Mouse (Mus musculus) adrenal gland, adult (tissue): ENCODE data around the gene Xlr4b.
"Not testable (repeated sequence)": the region's sequence is repeated elsewhere in the genome, so short reads cannot be mapped to it uniquely, and the experiment has no call there.

ENCODE experiments used
- DNase-seq, 2 experiments: peaks; one replicate each; pipeline ENCODE4 v3.0.0; 2022 to 2023; ENCODE audit warnings: low spot score in 1 of 2; ENCODE audit not compliant: inconsistent age in 2 of 2

Xlr4b gene

GRCm38 (mm10) chrX:73213819-73214564 is at the start of gene Xlr4b:
Gene Xlr4b (plus strand): TSS chrX:73214333.
- DNase-seq, result not testable (repeated sequence)

GRCm38 (mm10) chrX:73176889-73177288 is 37.2 kb upstream of the Xlr4b start, which contains the start of gene Spin2d:
Gene Spin2d (minus strand): TSS chrX:73176989.
- DNase-seq, result not testable (repeated sequence)

- DNase-seq, result peak in 1 of 2 experiments; percentile 31
Observed at GRCm38 (mm10) chrX:73191934-73192333, 22.2 kb upstream of the Xlr4b start, which contains the start of gene Xlr3b. Gene Xlr3b (plus strand): TSS chrX:73192207.

- no peak for DNase-seq
Observed at GRCm38 (mm10) chrX:73225365-73225764, 11.2 kb downstream of the Xlr4b start.

GRCm38 (mm10) chrX:73227914-73228605 is 13.9 kb downstream of the Xlr4b start, which contains the start of gene F8a:
Gene F8a (plus strand): TSS chrX:73228291.
- DNase-seq, result peak; percentile 87 to 95

- DNase-seq, result peak; percentile 58 to 82
Observed at GRCm38 (mm10) chrX:73228606-73229214, 14.6 kb downstream of the Xlr4b start.

GRCm38 (mm10) chrX:73229288-73229687 is 15.2 kb downstream of the Xlr4b start:
- DNase-seq, result no peak

GRCm38 (mm10) chrX:73242821-73243325 is 28.7 kb downstream of the Xlr4b start, which contains the start of gene Xlr4c:
Gene Xlr4c (minus strand): TSS chrX:73243130.
- DNase-seq, result not testable (repeated sequence)

GRCm38 (mm10) chrX:73262428-73262827 is 48.3 kb downstream of the Xlr4b start:
- not testable (repeated sequence) for DNase-seq

- DNase-seq, result not testable (repeated sequence)
Observed at GRCm38 (mm10) chrX:73265270-73265669, 51.1 kb downstream of the Xlr4b start, which contains the start of gene Xlr3c. Gene Xlr3c (minus strand): TSS chrX:73265390.
